Mouse (Mus musculus) heart, embryonic 11.5 days (tissue): ENCODE measurements at regions not wholly inside any gene's neighbourhood (a gene's known extent, or its start where the extent isn't known, plus 50 kb on each side); places are given as distances from the start of the nearest gene placed in this dataset.

Experiments used
- ATAC-seq: fragments of 200-750 bp; cut with Nextera tagmentation; replicated peaks from 2 replicates; pipeline ENCODE4 v1.8.0; 2017; ENCODE audit warnings: moderate library complexity; ENCODE audit not compliant: insufficient number of reproducible peaks, low FRiP score, low TSS enrichment
- H3K27ac ChIP-seq: fragments of 300-500 bp; sonication (generic); 2 replicates; pipeline ENCODE4 v1.5.1; 2014; ENCODE audit warnings: mild to moderate bottlenecking, low read depth, low read length
- H3K27me3 ChIP-seq: fragments of 300-500 bp; sonication (generic); 2 replicates; pipeline ENCODE4 v1.6.1; 2014; ENCODE audit warnings: mild to moderate bottlenecking, low read length, mixed read lengths; ENCODE audit not compliant: control insufficient read depth, insufficient read depth
- H3K36me3 ChIP-seq: fragments of 300-500 bp; sonication (generic); 2 replicates; pipeline ENCODE4 v1.6.1; 2014; ENCODE audit warnings: mild to moderate bottlenecking, low read length, moderate library complexity, mixed read lengths; ENCODE audit not compliant: control insufficient read depth, insufficient read depth
- H3K4me1 ChIP-seq: fragments of 300-500 bp; sonication (generic); 2 replicates; pipeline ENCODE4 v1.6.1; 2014; ENCODE audit warnings: low read length; ENCODE audit not compliant: control insufficient read depth, insufficient read depth
- H3K4me2 ChIP-seq: fragments of 300-500 bp; sonication (generic); 2 replicates; pipeline ENCODE4 v1.6.1; 2014; ENCODE audit warnings: mild to moderate bottlenecking, moderate library complexity
- H3K4me3 ChIP-seq: fragments of 300-500 bp; sonication (generic); 2 replicates; pipeline ENCODE4 v1.5.1; 2014; ENCODE audit warnings: low read depth, low read length
- H3K9ac ChIP-seq: fragments of 300-500 bp; sonication (generic); 2 replicates; pipeline ENCODE4 v1.6.1; 2014; ENCODE audit warnings: mild to moderate bottlenecking, low read depth, low read length, moderate library complexity
- H3K9me3 ChIP-seq: fragments of 300-500 bp; sonication (generic); replicated peaks from 2 replicates; pipeline ENCODE4 v1.6.1; 2016; ENCODE audit warnings: low read length; ENCODE audit not compliant: control insufficient read depth
- WGBS: fragments of 180-500 bp; shearing (Covaris S2); extraction: QIAGEN DNeasy Blood & Tissue Kit; methylation state at CpG from one replicate; pipeline ENCODE4 v1.1.7; 2014; ENCODE audit not compliant: insufficient replicate concordance; 5-methylcytosine and 5-hydroxymethylcytosine counted together

DNA sequence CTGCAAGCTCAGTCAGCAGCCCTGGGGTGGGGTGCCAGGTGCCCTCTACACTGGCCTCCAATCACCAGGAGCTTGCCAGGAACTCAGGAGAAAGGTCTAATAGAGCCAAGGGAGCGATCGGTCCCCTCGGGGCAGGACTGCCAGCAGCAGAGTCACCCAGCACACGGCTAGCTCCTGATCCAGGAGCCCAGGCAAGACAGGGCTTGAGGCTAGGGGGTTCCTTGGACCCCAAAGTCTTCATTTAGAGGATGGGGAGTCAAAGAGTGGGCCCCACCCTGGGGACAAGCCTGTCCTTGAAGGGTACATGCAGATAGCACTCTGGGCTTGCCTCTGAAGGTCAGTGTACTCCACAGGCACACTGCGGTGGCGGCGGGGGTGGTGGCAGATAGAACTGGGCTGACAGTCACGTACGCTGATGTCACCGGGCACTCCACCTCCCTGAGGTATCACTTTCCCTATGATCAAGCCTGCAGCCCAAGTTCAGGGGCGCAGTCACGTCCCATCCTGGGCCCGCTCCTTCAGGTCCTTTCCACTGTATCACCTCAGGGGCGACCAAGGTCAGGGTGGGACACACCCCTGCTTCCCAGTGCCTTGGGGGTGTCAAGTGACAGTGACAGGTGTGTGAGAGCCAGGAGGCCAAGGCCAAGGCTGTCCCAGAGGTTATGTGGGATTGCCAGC is 114.2 kb upstream of the 1600014C23Rik start:
- Histone ChIP-seq H3K9ac (no peak overlapping the region; the same call in 1 of the 2 replicates), H3K4me2 (no peak overlapping the region), H3K27me3 (peaks cover 10% of the 10 kb centered on the region), H3K27ac (no peak overlapping the region), H3K36me3 (no peaks in the 10 kb centered on the region), H3K9me3 (peaks cover 3% of the 10 kb centered on the region), H3K4me1 (peaks cover 6% of the 10 kb centered on the region), H3K4me3 (no peak overlapping the region)
- 0 out of 2 replicates have a peak, but pooled peaks have one; percentile 50 for ATAC-seq
- 71% methylated on average over 14 of the region's 14 CpGs for WGBS

DNA sequence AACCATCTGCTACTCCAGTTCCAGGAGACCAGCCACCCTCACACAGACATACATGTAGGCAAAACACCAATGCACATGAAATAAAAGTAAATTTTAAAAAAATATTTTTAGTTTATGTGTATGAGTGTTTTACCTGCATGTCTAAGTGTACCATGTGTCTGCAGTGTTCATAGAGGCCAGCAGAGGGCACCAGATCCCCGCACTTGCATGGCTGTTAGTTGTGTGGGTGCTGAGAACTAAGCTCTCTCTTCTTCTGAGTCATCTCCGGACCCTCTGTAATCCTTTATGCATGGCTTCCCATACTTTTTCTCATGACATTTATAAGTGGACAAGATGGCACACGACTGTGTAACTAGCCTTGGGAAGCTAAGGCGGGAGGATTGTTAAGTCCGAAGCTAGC is 112.2 kb upstream of the 1600014C23Rik start:
- ATAC-seq: no peak
- Histone ChIP-seq H3K4me1 (peaks cover 6% of the 10 kb centered on the region), H3K4me3 (no peak overlapping the region), H3K4me2 (no peak overlapping the region), H3K27me3 (peaks cover 3% of the 10 kb centered on the region), H3K36me3 (no peaks in the 10 kb centered on the region), H3K27ac (no peak overlapping the region), H3K9ac (no peak overlapping the region), H3K9me3 (peaks cover 3% of the 10 kb centered on the region)
- WGBS: 76% methylated on average over 5 of the region's 5 CpGs

DNA sequence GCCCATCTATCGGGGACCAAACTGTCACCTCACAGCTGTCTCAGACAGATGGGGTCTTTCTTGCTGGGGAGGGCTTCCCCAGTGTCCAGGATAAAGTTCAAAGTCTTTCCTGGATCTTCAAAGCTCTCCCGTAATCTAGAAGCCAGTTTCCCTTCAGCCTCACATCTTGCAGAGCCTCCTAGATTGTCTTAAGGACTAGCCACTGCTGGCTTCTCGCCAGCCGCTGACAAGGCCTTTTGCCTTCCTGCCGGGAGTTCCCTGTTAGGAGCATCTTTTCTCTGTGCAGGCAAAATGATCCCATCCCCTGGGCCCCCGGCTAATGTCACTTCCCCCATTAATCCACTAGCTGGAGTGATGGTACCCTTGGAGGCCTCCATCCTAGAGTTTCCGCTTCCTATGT is 103.1 kb upstream of the 1600014C23Rik start:
- Histone ChIP-seq H3K4me2 (no peak overlapping the region), H3K27ac (no peak overlapping the region), H3K9ac (no peak overlapping the region), H3K36me3 (no peaks in the 10 kb centered on the region), H3K4me3 (no peak overlapping the region), H3K27me3 (no peaks in the 10 kb centered on the region), H3K4me1 (no peaks in the 10 kb centered on the region; the same call in 1 of the 2 replicates), H3K9me3 (no peaks in the 10 kb centered on the region)
- 50% methylated on average over 7 of the region's 7 CpGs for WGBS
- no peak for ATAC-seq

DNA sequence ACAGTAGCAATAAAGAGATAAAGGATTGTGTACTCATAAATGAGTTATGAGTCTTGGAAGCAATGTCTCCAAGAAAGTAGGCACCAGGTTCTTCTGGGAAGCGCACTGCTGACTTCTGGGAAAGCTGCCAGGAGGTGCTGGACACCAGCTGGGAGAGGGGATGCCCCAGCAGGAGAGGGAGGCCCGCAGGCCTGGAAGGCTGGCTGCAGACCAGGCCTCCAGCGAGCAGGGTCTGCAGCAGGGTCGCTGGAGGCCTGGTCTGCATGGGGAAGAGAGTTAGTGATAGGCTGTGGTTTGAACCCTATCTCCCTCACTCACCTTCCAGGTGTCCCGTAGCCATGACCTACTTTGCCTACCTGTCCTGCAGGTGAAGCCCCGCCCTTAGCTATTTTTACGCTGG is 102.6 kb upstream of the 1600014C23Rik start:
- Histone ChIP-seq H3K9ac (no peak overlapping the region), H3K4me2 (no peak overlapping the region), H3K36me3 (no peaks in the 10 kb centered on the region), H3K4me3 (no peak overlapping the region), H3K4me1 (no peaks in the 10 kb centered on the region; the same call in 1 of the 2 replicates), H3K9me3 (peaks cover 2% of the 10 kb centered on the region; the same call in 1 of the 2 replicates), H3K27ac (no peak overlapping the region), H3K27me3 (no peaks in the 10 kb centered on the region)
- 73% methylated on average over 7 of the region's 7 CpGs for WGBS
- ATAC-seq: no peak

DNA sequence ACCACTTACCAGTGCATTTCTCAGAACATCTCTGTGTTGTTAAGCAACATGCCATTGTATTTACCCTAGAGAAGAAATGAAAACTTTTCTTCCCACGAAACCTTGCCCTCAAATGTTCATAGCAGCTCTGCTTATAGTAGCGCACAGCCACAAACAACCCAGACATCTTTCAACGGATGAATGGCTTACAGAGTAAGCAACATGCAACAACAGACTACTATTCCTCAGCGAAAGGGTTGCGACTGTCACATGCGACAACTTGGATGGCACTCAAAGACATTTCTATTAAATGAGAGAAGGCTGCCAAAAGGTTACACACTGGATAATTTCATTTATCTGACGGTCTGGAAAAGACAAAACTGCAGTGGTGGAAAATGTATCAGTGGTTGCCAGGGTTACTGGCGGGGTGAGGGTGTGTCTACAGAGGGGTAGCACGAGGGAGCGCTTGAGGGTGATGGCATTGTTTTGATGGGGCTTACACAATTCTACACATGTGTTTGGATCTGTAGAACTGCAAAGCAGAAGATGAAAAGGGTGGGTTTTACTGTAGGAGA is 101.0 kb upstream of the 1600014C23Rik start:
- ATAC-seq: no peak
- Histone ChIP-seq H3K9me3 (peaks cover 5% of the 10 kb centered on the region; the same call in 1 of the 2 replicates), H3K4me2 (no peak overlapping the region), H3K4me3 (no peak overlapping the region), H3K9ac (no peak overlapping the region), H3K27ac (no peak overlapping the region), H3K36me3 (no peaks in the 10 kb centered on the region), H3K4me1 (no peaks in the 10 kb centered on the region; the same call in 1 of the 2 replicates), H3K27me3 (no peaks in the 10 kb centered on the region)
- 82% methylated on average over 10 of the region's 10 CpGs for WGBS

DNA sequence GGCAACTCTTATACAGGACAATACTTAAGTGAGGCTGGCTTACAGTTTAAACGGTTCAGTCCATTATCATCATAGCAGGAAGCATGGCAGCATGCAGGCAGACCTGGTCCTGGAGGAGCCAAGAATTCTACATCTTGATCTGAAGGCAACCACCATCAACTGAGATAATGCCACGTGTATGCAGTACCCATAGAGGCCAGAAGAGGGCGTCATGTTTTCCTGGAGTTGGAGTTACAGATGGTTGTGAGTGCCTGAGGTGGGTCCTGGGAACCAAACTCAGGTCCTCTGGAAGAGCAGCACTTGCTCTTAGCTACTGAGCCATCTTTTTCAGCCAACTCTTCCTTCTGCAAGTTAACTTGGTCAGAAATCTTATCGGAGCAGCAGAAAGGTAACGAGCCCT is 96.7 kb upstream of the 1600014C23Rik start:
- no peaks in the 10 kb centered on the region for H3K36me3 ChIP-seq
- 79% methylated on average over 5 of the region's 5 CpGs for WGBS
- H3K9me3 ChIP-seq: peaks cover 5% of the 10 kb centered on the region; the same call in 1 of the 2 replicates
- H3K27ac ChIP-seq: no peak overlapping the region
- H3K9ac ChIP-seq: no peak overlapping the region
- no peak overlapping the region for H3K4me2 ChIP-seq
- H3K4me1 ChIP-seq: no peaks in the 10 kb centered on the region
- no peaks in the 10 kb centered on the region for H3K27me3 ChIP-seq
- H3K4me3 ChIP-seq: no peak overlapping the region
- ATAC-seq: no peak

DNA sequence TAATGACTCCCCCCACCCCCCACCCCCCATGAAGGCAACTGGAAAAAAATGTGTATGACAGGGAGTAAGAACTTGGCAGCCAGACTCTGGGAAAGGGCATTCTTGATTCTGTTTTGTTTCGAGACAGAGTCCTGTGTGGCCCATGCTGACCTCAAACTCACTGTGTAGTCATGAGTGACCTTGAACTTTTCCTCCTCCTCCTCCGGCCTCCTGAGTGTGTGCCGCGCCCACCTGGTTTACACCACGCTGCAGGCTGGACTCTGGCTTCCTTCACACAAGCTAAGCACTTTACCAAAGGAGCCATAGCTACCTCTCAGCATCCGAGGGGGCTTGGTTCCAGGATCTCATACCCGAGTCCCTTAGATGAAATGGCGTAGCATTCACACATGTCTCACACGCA is 95.9 kb upstream of the 1600014C23Rik start:
- WGBS: 88% methylated on average over 9 of the region's 9 CpGs
- peaks cover 5% of the 10 kb centered on the region; the same call in 1 of the 2 replicates for H3K9me3 ChIP-seq
- no peak for ATAC-seq
- H3K4me3 ChIP-seq: no peak overlapping the region
- H3K4me2 ChIP-seq: no peak overlapping the region
- no peaks in the 10 kb centered on the region for H3K27me3 ChIP-seq
- no peak overlapping the region for H3K27ac ChIP-seq
- no peaks in the 10 kb centered on the region for H3K4me1 ChIP-seq
- H3K36me3 ChIP-seq: no peaks in the 10 kb centered on the region
- H3K9ac ChIP-seq: no peak overlapping the region

DNA sequence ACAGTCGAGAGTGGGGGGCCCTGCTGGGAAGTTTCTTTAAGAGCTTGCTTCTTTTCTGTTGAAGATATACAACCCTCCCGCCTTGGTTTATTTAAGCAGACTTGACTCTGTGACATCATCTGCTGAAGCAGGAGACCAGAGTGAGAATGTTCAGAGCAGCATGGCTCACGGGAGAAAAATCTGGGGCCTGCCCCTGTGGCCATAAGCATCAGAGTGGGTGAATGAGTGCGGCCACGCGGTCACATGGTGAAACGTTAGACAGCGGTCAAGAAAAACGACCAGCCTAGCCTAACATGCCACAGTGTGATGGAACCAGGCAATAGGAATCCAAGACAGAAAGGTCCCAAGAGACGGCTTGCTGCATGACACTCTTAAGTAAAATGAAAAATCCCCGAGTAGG is 95.2 kb upstream of the 1600014C23Rik start:
- Histone ChIP-seq H3K9me3 (peaks cover 5% of the 10 kb centered on the region; the same call in 1 of the 2 replicates), H3K27ac (no peak overlapping the region), H3K4me2 (no peak overlapping the region), H3K4me3 (no peak overlapping the region), H3K9ac (no peak overlapping the region), H3K36me3 (no peaks in the 10 kb centered on the region), H3K4me1 (no peaks in the 10 kb centered on the region), H3K27me3 (no peaks in the 10 kb centered on the region)
- WGBS: 83% methylated on average over 11 of the region's 11 CpGs
- no peak for ATAC-seq
